Mouse (Mus musculus) limb, embryonic 11.5 days (tissue): Measurements from ENCODE around the gene Bbs1. TPM values are rescaled to one million over a fixed set of nuclear protein-coding genes. Genes with fewer than 3 reads are reported as not detected.

Experiments
- ATAC-seq: fragments of 200-750 bp; cut with Nextera tagmentation; 2 replicates; pipeline ENCODE4 v1.8.0; 2017; ENCODE audit warnings: low read depth; ENCODE audit not compliant: insufficient number of reproducible peaks, low FRiP score, low TSS enrichment
- DNase-seq: peaks from one replicate; pipeline ENCODE4 v3.0.0-alpha.2; 2015; ENCODE audit warnings: low spot score
- H3K27ac ChIP-seq: fragments of 300-500 bp; sonication (generic); replicated peaks from 2 replicates; pipeline ENCODE4 v1.5.1; 2014; ENCODE audit warnings: low read depth, mild to moderate bottlenecking, low read length
- H3K27me3 ChIP-seq: fragments of 300-500 bp; sonication (generic); 2 replicates; pipeline ENCODE4 v1.6.1; 2014; ENCODE audit warnings: mild to moderate bottlenecking, low read length, mixed read lengths; ENCODE audit not compliant: control insufficient read depth, insufficient read depth
- H3K36me3 ChIP-seq: fragments of 300-500 bp; sonication (generic); 2 replicates; pipeline ENCODE4 v1.6.1; 2014; ENCODE audit warnings: mild to moderate bottlenecking, low read length, moderate library complexity, mixed read lengths; ENCODE audit not compliant: control insufficient read depth, insufficient read depth
- H3K4me1 ChIP-seq: fragments of 300-500 bp; sonication (generic); 2 replicates; pipeline ENCODE4 v1.6.1; 2014; ENCODE audit warnings: low read length, mixed read lengths; ENCODE audit not compliant: control insufficient read depth, insufficient read depth
- H3K4me2 ChIP-seq: fragments of 300-500 bp; sonication (generic); 2 replicates; pipeline ENCODE4 v1.6.1; 2014; ENCODE audit warnings: low read depth, mild to moderate bottlenecking, moderate library complexity; ENCODE audit not compliant: severe bottlenecking
- H3K4me3 ChIP-seq: fragments of 300-500 bp; sonication (generic); 2 replicates; pipeline ENCODE4 v1.5.1; 2014; ENCODE audit warnings: low read depth, low read length
- H3K9ac ChIP-seq: fragments of 300-500 bp; sonication (generic); 2 replicates; pipeline ENCODE4 v1.6.1; 2014; ENCODE audit warnings: mild to moderate bottlenecking, low read length
- H3K9me3 ChIP-seq: fragments of 300-500 bp; sonication (generic); 2 replicates; pipeline ENCODE4 v1.6.1; 2016; ENCODE audit warnings: low read length; ENCODE audit not compliant: control insufficient read depth
- WGBS: fragments of 180-500 bp; shearing (Covaris S2); extraction: QIAGEN DNeasy Blood & Tissue Kit; methylation state at CpG from one replicate; pipeline ENCODE4 v1.1.7; 2014; 5-methylcytosine and 5-hydroxymethylcytosine counted together
- polyA plus RNA-seq: library from polyadenylated mRNA; unstranded; fragments of >200 nt; fragmentation: Nextera tagmentation; extraction: Ambion mirVana; gene quantifications from 2 replicates; pipeline ENCODE4 v1.2.1, GENCODE M21; 2014

Gene Bbs1
- polyA plus RNA-seq, 1 experiment from 2014 or later = 4.3 TPM

GRCm38 (mm10) chr19:4899888-4900287 lies 6.5 kb downstream of the Bbs1 start:
- H3K9me3 ChIP-seq = no peaks in the 10 kb centered on the region
- WGBS = 79% methylated on average over 3 of the region's 3 CpGs
- no peak overlapping the region for H3K9ac ChIP-seq
- no peak overlapping the region for H3K4me3 ChIP-seq
- H3K4me2 ChIP-seq = no peak overlapping the region
- ATAC-seq = no peak
- no peak overlapping the region for H3K27ac ChIP-seq
- no peaks in the 10 kb centered on the region for H3K4me1 ChIP-seq
- H3K36me3 ChIP-seq = no peaks in the 10 kb centered on the region; the same call in 1 of the 2 replicates
- DNase-seq = no peak
- no peaks in the 10 kb centered on the region for H3K27me3 ChIP-seq

GRCm38 (mm10) chr19:4898972-4899371 lies 7.5 kb downstream of the Bbs1 start:
- Histone ChIP-seq H3K27ac (no peak overlapping the region), H3K36me3 (no peaks in the 10 kb centered on the region; the same call in 1 of the 2 replicates), H3K4me2 (no peak overlapping the region), H3K4me3 (no peak overlapping the region), H3K9ac (no peak overlapping the region), H3K4me1 (no peaks in the 10 kb centered on the region), H3K27me3 (no peaks in the 10 kb centered on the region), H3K9me3 (no peaks in the 10 kb centered on the region)
- 75% methylated on average over 9 of the region's 9 CpGs for WGBS
- ATAC-seq = no peak
- no peak for DNase-seq

- Histone ChIP-seq H3K9me3 (no peaks in the 10 kb centered on the region), H3K4me1 (no peaks in the 10 kb centered on the region), H3K36me3 (no peaks in the 10 kb centered on the region), H3K27ac (no peak overlapping the region), H3K27me3 (no peaks in the 10 kb centered on the region), H3K9ac (no peak overlapping the region), H3K4me2 (no peak overlapping the region), H3K4me3 (no peak overlapping the region)
- ATAC-seq (no peak), DNase-seq (no peak)
- WGBS = 50% methylated on average over 21 of the region's 21 CpGs
Measured at GRCm38 (mm10) chr19:4896780-4897520, 9.5 kb downstream of the Bbs1 start.

GRCm38 (mm10) chr19:4891798-4892197 lies 14.6 kb downstream of the Bbs1 start:
- H3K27me3 ChIP-seq = no peaks in the 10 kb centered on the region
- H3K4me2 ChIP-seq = no peak overlapping the region
- 75% methylated on average over 3 of the region's 3 CpGs for WGBS
- no peak overlapping the region for H3K27ac ChIP-seq
- no peaks in the 10 kb centered on the region for H3K4me1 ChIP-seq
- no peak overlapping the region for H3K9ac ChIP-seq
- no peaks in the 10 kb centered on the region for H3K9me3 ChIP-seq
- ATAC-seq = no peak
- H3K4me3 ChIP-seq = no peak overlapping the region
- no peaks in the 10 kb centered on the region for H3K36me3 ChIP-seq
- DNase-seq = no peak

- DNase-seq = no peak
- no peaks in the 10 kb centered on the region for H3K36me3 ChIP-seq
- ATAC-seq = no peak
- no peak overlapping the region for H3K4me2 ChIP-seq
- no peak overlapping the region for H3K9ac ChIP-seq
- 81% methylated on average over 10 of the region's 10 CpGs for WGBS
- no peak overlapping the region for H3K27ac ChIP-seq
- H3K4me1 ChIP-seq = no peaks in the 10 kb centered on the region
- no peak overlapping the region for H3K4me3 ChIP-seq
- H3K9me3 ChIP-seq = no peaks in the 10 kb centered on the region
- no peaks in the 10 kb centered on the region for H3K27me3 ChIP-seq
Measured at GRCm38 (mm10) chr19:4889791-4890190, 16.6 kb downstream of the Bbs1 start.

- Histone ChIP-seq H3K4me3 (no peak overlapping the region), H3K9me3 (no peaks in the 10 kb centered on the region), H3K27me3 (no peaks in the 10 kb centered on the region), H3K4me2 (no peak overlapping the region), H3K27ac (no peak overlapping the region), H3K9ac (no peak overlapping the region), H3K4me1 (no peaks in the 10 kb centered on the region), H3K36me3 (no peaks in the 10 kb centered on the region)
- ATAC-seq = no peak
- DNase-seq = no peak
- WGBS = 84% methylated on average over 4 of the region's 4 CpGs
Measured at GRCm38 (mm10) chr19:4883961-4884360, 22.5 kb downstream of the Bbs1 start.

- H3K27me3 ChIP-seq = no peaks in the 10 kb centered on the region
- ATAC-seq (no peak), DNase-seq (no peak)
- no peak overlapping the region for H3K9ac ChIP-seq
- H3K4me2 ChIP-seq = peak overlapping the region; percentile 81
- H3K9me3 ChIP-seq = no peaks in the 10 kb centered on the region
- no peak overlapping the region for H3K27ac ChIP-seq
- no peaks in the 10 kb centered on the region for H3K4me1 ChIP-seq
- H3K36me3 ChIP-seq = no peaks in the 10 kb centered on the region
- 57% methylated on average over 10 of the region's 10 CpGs for WGBS
- peak overlapping the region; percentile 80 for H3K4me3 ChIP-seq
Measured at GRCm38 (mm10) chr19:4879324-4879703, 27.1 kb downstream of the Bbs1 start.

- DNase-seq (peak; percentile 98), ATAC-seq (peak; percentile 94)
- no peaks in the 10 kb centered on the region for H3K4me1 ChIP-seq
- peak within 1 kb of the TSS; percentile 81 for H3K4me2 ChIP-seq
- H3K36me3 ChIP-seq = no peaks in the 10 kb centered on the region
- H3K27ac ChIP-seq = 0 out of 2 replicates have a peak within 1 kb of the TSS, but pooled peaks have one; percentile 22
- H3K9ac ChIP-seq = peak within 1 kb of the TSS; percentile 61
- H3K27me3 ChIP-seq = no peaks in the 10 kb centered on the region
- H3K9me3 ChIP-seq = no peaks in the 10 kb centered on the region
- peak within 1 kb of the TSS; percentile 80 for H3K4me3 ChIP-seq
- WGBS = 1% methylated on average over 52 of the region's 52 CpGs
Measured at GRCm38 (mm10) chr19:4878405-4879323, 27.8 kb downstream of the Bbs1 start, which contains the start of gene Zdhhc24. Gene Zdhhc24 (plus strand): TSS chr19:4878668.
